Mouse (Mus musculus) lung, postnatal 4 days (tissue): ENCODE measurements around the gene Fgf7.
A peak's percentile ranks its signal among the peaks of the same experiment; 100 is the strongest.

Experiments used
- DNase-seq, 2 experiments: peaks; one replicate each; pipeline ENCODE4 v3.0.0; 2021

Gene Fgf7

DNA sequence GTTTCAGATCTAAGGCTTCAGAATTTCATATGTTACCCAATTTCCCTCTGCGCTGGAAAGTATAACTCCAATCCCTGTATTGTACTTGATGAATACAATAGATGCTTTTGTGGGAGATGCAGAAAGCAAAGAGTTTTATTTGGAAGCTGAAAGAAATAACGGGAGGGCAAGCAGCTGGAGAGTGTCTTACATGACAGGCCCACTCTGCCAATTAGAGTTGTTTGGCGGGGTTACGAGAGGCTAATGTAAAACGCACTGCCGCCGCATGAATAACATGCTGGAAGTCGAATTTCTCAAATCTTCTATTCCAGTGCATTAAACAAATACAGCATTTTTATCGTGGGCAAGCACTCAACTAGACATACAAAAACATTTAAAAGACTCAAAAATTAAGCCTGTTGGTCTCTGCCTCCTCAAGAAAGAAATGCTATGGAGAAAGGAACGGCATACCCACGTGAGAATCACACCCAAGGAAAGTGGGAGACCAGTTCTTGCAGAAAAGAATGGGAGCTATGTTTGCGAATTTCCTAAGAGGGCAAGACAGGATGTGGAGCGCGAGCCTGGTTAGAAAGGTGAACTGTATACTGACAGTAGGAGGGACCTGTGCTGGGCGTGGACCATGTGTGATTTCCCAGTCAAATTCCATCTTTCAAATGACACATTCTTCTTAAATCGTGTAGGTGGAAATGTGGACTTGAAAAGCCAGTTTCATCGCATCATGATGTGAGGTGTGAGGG, 26.7 kb downstream of the Fgf7 start:
- DNase-seq = peak; percentile 21 to 51

GRCm38 (mm10) chr2:126062876-126063275, 28.4 kb downstream of the Fgf7 start:
- no peak for DNase-seq

GRCm38 (mm10) chr2:126064814-126065213, 30.4 kb downstream of the Fgf7 start:
- DNase-seq = no peak

- no peak for DNase-seq
These were observed 30.9 kb downstream of the Fgf7 start for GRCm38 (mm10) chr2:126065303-126065856.

DNA sequence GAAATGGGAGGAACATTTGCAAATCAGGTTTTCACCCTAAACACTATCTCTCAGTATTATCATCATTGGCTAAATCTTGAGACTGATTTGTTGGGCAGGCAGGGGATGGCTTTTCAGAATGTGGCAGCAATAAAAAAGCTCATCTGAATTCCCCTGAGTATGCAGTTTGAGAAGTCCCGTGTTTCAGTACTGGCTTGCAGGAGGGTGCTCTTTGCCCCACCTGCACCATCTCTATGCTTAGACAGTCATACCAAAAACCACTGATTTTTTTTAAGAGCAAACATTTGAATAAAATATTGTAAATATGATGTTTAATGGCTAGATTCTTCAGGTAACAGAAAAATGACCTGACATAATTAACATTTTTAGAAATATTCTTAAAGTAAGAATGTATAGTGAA, 35.3 kb downstream of the Fgf7 start:
- no peak for DNase-seq

DNA sequence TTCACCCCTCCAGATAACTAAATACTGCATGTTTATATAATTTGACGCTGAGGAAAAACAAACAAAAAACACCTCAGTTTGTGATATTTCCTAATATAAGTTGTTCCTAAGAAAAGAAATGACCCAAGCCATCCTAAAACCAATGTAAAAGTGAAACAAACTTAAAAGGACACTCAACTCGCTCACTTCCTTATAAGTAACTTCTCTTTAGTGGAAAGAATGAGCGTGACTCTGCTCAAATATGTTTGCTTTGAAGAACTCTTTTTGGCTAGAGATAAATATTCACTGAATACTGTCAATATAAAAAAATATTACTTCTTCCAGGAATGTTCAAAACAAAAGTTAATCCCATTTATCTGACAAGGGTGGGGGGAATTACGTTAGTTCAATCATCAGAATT, 39.3 kb downstream of the Fgf7 start:
- DNase-seq = no peak

DNA sequence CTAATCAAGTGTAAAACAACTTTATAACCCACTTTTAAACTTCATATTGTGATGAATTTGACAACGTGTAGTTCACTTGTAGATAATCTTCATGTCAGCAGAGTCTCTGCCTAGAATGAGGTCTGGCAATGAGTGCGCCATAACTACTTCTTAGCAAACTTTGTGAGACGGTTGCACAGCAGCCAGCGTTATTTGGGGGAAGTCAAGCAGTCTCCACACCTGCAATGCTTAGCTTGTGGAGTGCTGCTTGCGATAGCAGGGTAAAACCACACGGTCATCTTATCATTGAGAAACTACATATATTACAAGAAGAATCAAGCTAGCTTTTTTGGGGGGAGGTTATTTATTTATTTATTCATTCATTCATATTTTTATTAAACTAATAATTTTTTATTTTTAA, 42.0 kb downstream of the Fgf7 start:
- DNase-seq = no peak

DNA sequence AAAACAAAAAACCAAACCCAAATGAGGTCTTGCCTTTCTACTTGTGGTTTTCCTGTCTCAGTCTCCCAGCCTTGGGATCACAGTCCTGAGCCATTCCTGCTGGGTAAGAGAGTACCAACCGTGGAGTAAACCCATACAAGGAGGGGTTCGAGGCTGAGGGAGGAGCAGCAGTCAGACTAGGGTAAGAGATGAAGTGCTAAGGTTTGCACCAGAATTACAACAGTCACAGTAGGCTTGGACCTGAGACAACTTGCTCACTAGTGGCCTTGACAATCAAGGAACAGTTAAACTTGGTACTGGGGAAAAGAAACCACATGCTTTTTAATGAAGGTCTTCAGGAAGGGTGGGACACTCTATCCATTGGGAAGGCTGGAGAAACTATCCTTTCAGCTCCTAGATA, 44.6 kb downstream of the Fgf7 start:
- DNase-seq = no peak

- DNase-seq = no peak
These were observed 49.9 kb downstream of the Fgf7 start for GRCm38 (mm10) chr2:126084326-126084725.

DNA sequence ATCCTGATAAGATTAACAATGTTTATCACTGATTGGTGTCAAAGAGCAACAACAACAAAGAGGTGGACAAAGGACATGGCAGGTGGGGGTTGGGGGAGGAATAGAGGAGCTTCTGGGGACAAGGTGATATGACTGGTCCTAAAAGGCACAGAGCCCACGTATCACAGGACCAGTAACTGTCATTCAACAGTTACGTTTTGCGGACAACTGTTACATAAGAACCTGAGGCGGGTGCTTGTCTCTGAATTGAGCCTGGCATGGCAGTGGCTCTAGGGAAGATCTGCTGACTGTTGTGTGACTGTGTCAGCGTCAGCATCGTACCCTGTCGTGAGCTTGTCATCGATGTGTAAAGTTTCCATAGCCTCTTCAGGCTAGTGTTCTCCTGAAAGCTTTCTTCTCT, 51.7 kb downstream of the Fgf7 start:
- DNase-seq = no peak

DNA sequence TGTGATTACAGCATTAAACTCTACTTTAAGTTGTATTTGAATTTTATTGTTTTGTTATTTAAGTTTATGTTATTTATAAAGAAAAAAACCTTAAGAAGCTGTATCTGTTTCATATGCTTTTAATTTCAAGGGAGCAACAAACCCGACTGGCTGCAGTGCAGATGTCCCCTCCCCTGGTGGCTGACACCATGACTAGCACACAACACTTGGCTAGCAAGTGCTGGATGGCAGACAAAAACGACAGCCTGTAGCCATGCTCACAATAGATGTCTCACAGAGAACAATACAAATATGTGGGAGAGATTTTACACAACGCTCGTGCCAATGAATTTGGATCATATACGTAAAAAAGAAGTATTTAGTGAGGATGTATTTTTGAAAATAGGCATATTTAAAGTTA, 56.0 kb downstream of the Fgf7 start:
- DNase-seq = no peak

- DNase-seq = no peak
These were observed 60.2 kb downstream of the Fgf7 start for GRCm38 (mm10) chr2:126094616-126095015.
